Comparison of ENCODE assay signal across 10 mouse cellular contexts in the genomic region with DNA sequence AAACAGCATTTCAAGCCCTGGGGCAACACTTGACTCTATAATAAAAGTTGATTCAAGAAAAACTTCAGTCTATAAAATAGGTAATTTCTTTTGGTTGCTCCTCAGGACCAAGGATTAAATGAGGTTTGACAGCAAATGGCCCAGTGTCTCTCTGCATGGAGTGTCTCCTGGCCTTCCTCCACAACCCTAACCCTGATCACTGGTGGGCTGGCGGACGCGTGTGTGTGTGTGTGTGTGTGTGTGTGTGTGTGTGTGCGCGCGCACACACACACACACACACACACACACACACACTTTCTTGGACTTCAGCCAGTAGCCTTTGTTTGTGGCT. TPM values are rescaled to one million over a fixed set of nuclear protein-coding genes. Genes with fewer than 3 reads are reported as not detected.
A peak's percentile ranks its signal among the peaks of the same experiment; 100 is the strongest.
DNase-seq lines count a peak whose midpoint lies in the region; ATAC-seq and TF ChIP-seq lines count a peak whose summit lies in the region.
"Had no signal": no experiment of that assay in that cellular context is flagged by ENCODE, and none has a peak within 500 bp of the region (broad histone marks: within the 10 kb centered on the region; RNA-seq: fewer than 3 reads in every experiment).

No protein-coding gene starts in this region.

- no peak for TF ChIP-seq POLR2A in limb, embryonic 14.5 days (IDR thresholded peaks at IDR 0.05; ENCODE audit: borderline replicate concordance, extremely low read depth, insufficient read depth, insufficient read length)
- TF ChIP-seq POLR2A in small intestine, adult 2 months (IDR thresholded peaks at IDR 0.05; ENCODE audit: low read depth, low read length) = no peak
- TF ChIP-seq POLR2A in thymus, adult 2 months (IDR thresholded peaks at IDR 0.05; ENCODE audit: control insufficient read depth, extremely low read depth, insufficient read depth, low read length, poor library complexity) = no peak

- H3K9ac ChIP-seq in kidney, embryonic 16.5 days (replicated peaks; ENCODE audit: low read length) = peak overlapping the region; percentile 69; the same call in 1 of the 2 replicates
- H3K9ac ChIP-seq in forebrain, embryonic 13.5 days = peak overlapping the region; percentile 69
- peak overlapping the region; percentile 66 for H3K9ac ChIP-seq in limb, embryonic 14.5 days (ENCODE audit: low read depth, low read length, severe bottlenecking)

- no peak for DNase-seq in kidney, adult 11 months
- no peak for DNase-seq in limb, embryonic 14.5 days (ENCODE audit: low spot score)
- DNase-seq in thymus, adult 2 months = no peak
- DNase-seq in spleen, postnatal 10 days (ENCODE audit: low spot score in 2 of 2) = no peak
- DNase-seq in right cerebral cortex, adult 18-20 months = no peak
- DNase-seq: gastrocnemius, postnatal 36 days; thymus, postnatal 36 days had no signal

- peak overlapping the region; percentile 98 for H3K4me2 ChIP-seq in kidney, embryonic 16.5 days (replicated peaks; ENCODE audit: low read depth, low read length)
- H3K4me2 ChIP-seq in forebrain, embryonic 13.5 days = peak overlapping the region; percentile 93
- peak overlapping the region; percentile 98 for H3K4me2 ChIP-seq in limb, embryonic 14.5 days (replicated peaks; ENCODE audit: low read depth, low read length, severe bottlenecking)

- H3K4me1 ChIP-seq in kidney, embryonic 16.5 days (ENCODE audit: insufficient read depth, low read length) = peaks cover 31% of the 10 kb centered on the region; the same call in 1 of the 2 replicates
- H3K4me1 ChIP-seq in forebrain, embryonic 13.5 days = peaks cover 28% of the 10 kb centered on the region
- H3K4me1 ChIP-seq in limb, embryonic 14.5 days (ENCODE audit: control insufficient read depth, insufficient read depth, low read length) = peaks cover 4% of the 10 kb centered on the region; the same call in 1 of the 2 replicates
- H3K4me1 ChIP-seq in small intestine, adult 2 months (ENCODE audit: control insufficient read depth, insufficient read depth, insufficient read length, low read length) = peaks cover 4% of the 10 kb centered on the region; the same call in 1 of the 2 replicates
- no peaks in the 10 kb centered on the region; the same call in 1 of the 2 replicates for H3K4me1 ChIP-seq in thymus, adult 2 months (replicated peaks; ENCODE audit: control insufficient read depth, insufficient read depth, low read length)

- no peak overlapping the region for H3K27ac ChIP-seq in kidney, embryonic 16.5 days (ENCODE audit: low read length)
- no peak overlapping the region for H3K27ac ChIP-seq in forebrain, embryonic 13.5 days
- no peak overlapping the region for H3K27ac ChIP-seq in limb, embryonic 14.5 days (replicated peaks; ENCODE audit: low read depth, low read length)
- no peak overlapping the region for H3K27ac ChIP-seq in small intestine, adult 2 months (ENCODE audit: insufficient read depth, low read depth, low read length)
- H3K27ac ChIP-seq in thymus, adult 2 months (ENCODE audit: control insufficient read depth, insufficient read depth, low read length) = no peak overlapping the region

- H3K9me3 ChIP-seq in kidney, embryonic 16.5 days (ENCODE audit: low read length) = no peaks in the 10 kb centered on the region
- H3K9me3 ChIP-seq in forebrain, embryonic 13.5 days (replicated peaks) = no peaks in the 10 kb centered on the region
- no peaks in the 10 kb centered on the region for H3K9me3 ChIP-seq in limb, embryonic 14.5 days (ENCODE audit: control insufficient read depth, low read length)

- H3K27me3 ChIP-seq in kidney, embryonic 16.5 days (ENCODE audit: insufficient read depth, low read length) = peaks cover 5% of the 10 kb centered on the region; the same call in 1 of the 2 replicates
- peaks cover 49% of the 10 kb centered on the region for H3K27me3 ChIP-seq in forebrain, embryonic 13.5 days
- no peaks in the 10 kb centered on the region for H3K27me3 ChIP-seq in limb, embryonic 14.5 days (ENCODE audit: control insufficient read depth, insufficient read depth, low read length)
- H3K27me3 ChIP-seq in small intestine, adult 2 months (ENCODE audit: control insufficient read depth, insufficient read depth, low read length) = peaks cover 17% of the 10 kb centered on the region
- H3K27me3 ChIP-seq in thymus, adult 2 months (ENCODE audit: control insufficient read depth, insufficient read depth, low read length) = peaks cover 12% of the 10 kb centered on the region; the same call in 1 of the 2 replicates

- no peak for ATAC-seq in kidney, embryonic 16.5 days (ENCODE audit: low FRiP score, low TSS enrichment)
- ATAC-seq in forebrain, embryonic 13.5 days = peak; percentile 22; the same call in 1 of the 2 replicates
- no peak for ATAC-seq in limb, embryonic 14.5 days (ENCODE audit: low FRiP score, low read depth)

- no peaks in the 10 kb centered on the region for H3K36me3 ChIP-seq in kidney, embryonic 16.5 days (ENCODE audit: insufficient read depth, low read length)
- H3K36me3 ChIP-seq in forebrain, embryonic 13.5 days (ENCODE audit: poor library complexity, severe bottlenecking) = no peaks in the 10 kb centered on the region
- H3K36me3 ChIP-seq in limb, embryonic 14.5 days (ENCODE audit: control insufficient read depth, insufficient read depth, low read length) = no peaks in the 10 kb centered on the region
- H3K36me3 ChIP-seq in small intestine, adult 2 months (ENCODE audit: control insufficient read depth, insufficient read depth, low read length) = no peaks in the 10 kb centered on the region
- H3K36me3 ChIP-seq in thymus, adult 2 months (ENCODE audit: control insufficient read depth, insufficient read depth, low read length) = no peaks in the 10 kb centered on the region

- peak overlapping the region; percentile 61 for H3K4me3 ChIP-seq in kidney, embryonic 16.5 days (ENCODE audit: low read length)
- H3K4me3 ChIP-seq in forebrain, embryonic 13.5 days = peak overlapping the region; percentile 55
- H3K4me3 ChIP-seq in limb, embryonic 14.5 days (replicated peaks; ENCODE audit: low read length) = peak overlapping the region; percentile 51
- H3K4me3 ChIP-seq in small intestine, adult 2 months (ENCODE audit: low read depth, low read length) = peak overlapping the region; percentile 66; the same call in 1 of the 2 replicates
- H3K4me3 ChIP-seq in thymus, adult 2 months (ENCODE audit: control insufficient read depth, insufficient read depth, low read length) = no peak overlapping the region

- WGBS in kidney, embryonic 16.5 days = 30% methylated on average over 3 of the region's 6 CpGs
- WGBS in forebrain, embryonic 13.5 days = 6% methylated on average over 4 of the region's 6 CpGs
- whole genome bisulfite sequencing in limb, embryonic 14.5 days = 12% methylated on average over 6 of the region's 6 CpGs
- WGBS in small intestine, adult 2 months = 25% methylated on average over 6 of the region's 6 CpGs
- WGBS in thymus, adult 2 months = 51% methylated on average over 6 of the region's 6 CpGs

- TF ChIP-seq CTCF in small intestine, adult 2 months (IDR thresholded peaks at IDR 0.05; ENCODE audit: extremely low read depth, insufficient read length, insufficient replicate concordance, low read depth, low read length) = no peak
- TF ChIP-seq CTCF in thymus, adult 2 months (IDR thresholded peaks at IDR 0.05; ENCODE audit: borderline replicate concordance, control insufficient read depth, extremely low read depth, insufficient read depth, low read length, poor library complexity) = no peak

RNA-seq across cellular contexts. Expression of a gene that starts 0.8 kb away (rescaled TPM):
- polyA plus RNA-seq in kidney, embryonic 16.5 days (2015; fragmentation: Nextera tagmentation; extraction: Ambion mirVana) = 4.4 and 5.2 TPM in 2 replicates
- polyA plus RNA-seq in forebrain, embryonic 13.5 days (2015; fragmentation: Nextera tagmentation; extraction: Ambion mirVana) = 0.85 and 0.97 TPM in 2 replicates
- 3.2 and 3.9 TPM in 2 replicates for polyA plus RNA-seq in limb, embryonic 14.5 days (2012; rRNA removed)
- 1.1 TPM in 2 replicates for polyA plus RNA-seq in limb, embryonic 14.5 days (2014; fragmentation: Nextera tagmentation; extraction: Ambion mirVana)
- polyA plus RNA-seq in small intestine, adult 2 months (2012; rRNA removed) = 2.0 and 3.5 TPM in 2 replicates
- 1.2 and 10.6 TPM in 2 replicates for polyA plus RNA-seq in thymus, adult 2 months (2012; rRNA removed)

RNA-seq across cellular contexts. Expression of a gene that starts 10.9 kb away (rescaled TPM):
- polyA plus RNA-seq in kidney, embryonic 16.5 days (2015; fragmentation: Nextera tagmentation; extraction: Ambion mirVana) = 41.7 and 45.1 TPM in 2 replicates
- 43.3 and 51.8 TPM in 2 replicates for polyA plus RNA-seq in forebrain, embryonic 13.5 days (2015; fragmentation: Nextera tagmentation; extraction: Ambion mirVana)
- polyA plus RNA-seq in limb, embryonic 14.5 days (2012; rRNA removed) = 54.5 and 56.5 TPM in 2 replicates
- 47.3 and 54.0 TPM in 2 replicates for polyA plus RNA-seq in limb, embryonic 14.5 days (2014; fragmentation: Nextera tagmentation; extraction: Ambion mirVana)
- polyA plus RNA-seq in small intestine, adult 2 months (2012; rRNA removed) = 6.2 and 6.5 TPM in 2 replicates
- 18.8 and 19.9 TPM in 2 replicates for polyA plus RNA-seq in thymus, adult 2 months (2012; rRNA removed)
